Mouse (Mus musculus): Measurements from ENCODE around the gene Sez6l. TPM values are rescaled to one million over a fixed set of nuclear protein-coding genes. Genes with fewer than 3 reads are reported as not detected.

Sez6l gene
- total and polyA plus RNA-seq, 3 experiments, result 0.08 to 0.25 (median 0.09) TPM

DNA sequence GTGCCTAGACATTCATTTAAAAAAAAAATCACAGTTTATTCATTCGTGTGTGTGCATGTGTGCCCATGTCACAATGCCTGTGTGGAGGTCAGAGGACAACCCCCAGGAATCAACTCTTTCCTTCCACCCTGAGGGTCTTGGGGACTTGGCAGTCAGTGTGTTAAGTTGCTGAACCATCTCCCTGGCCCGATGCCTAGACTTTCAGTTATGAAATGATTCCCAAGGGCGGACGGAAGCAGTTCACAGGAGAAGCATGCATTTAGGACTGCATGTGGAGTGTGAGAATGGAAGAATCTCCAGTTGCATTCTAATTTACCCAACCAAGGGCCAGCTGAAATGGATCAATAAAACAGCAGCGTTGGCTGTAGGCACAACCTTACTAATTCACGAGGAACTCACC lies 110.7 kb downstream of the Sez6l start:
- intact Hi-C loops (cut with DNase I), result loop anchor here (10.0 kb wide), 1 partner anchor 188 kb away; no protein-coding TSS in a partner anchor

DNA sequence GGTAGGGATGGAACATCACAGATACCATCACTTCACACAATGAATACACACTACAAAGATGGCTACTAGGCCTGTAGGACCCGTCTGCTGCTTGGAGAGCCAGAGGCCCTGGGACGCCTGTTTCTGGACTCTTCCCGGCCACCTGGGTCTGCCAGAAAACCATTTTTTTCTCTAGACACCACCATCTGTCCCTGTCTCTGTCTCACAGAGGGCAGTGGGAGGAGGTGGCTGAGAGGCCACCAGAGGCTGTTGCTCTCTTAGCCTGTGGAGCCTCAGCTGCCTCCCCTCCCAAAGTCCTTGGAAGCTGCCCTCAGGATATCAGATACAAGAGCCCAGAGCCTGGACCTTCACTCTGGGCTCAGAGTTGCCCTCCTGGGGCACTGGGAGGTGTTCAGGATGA lies 117.1 kb downstream of the Sez6l start:
- H3K79me2 ChIP-seq (replicated peaks; ENCODE audit: control insufficient read depth, insufficient read depth, low read length), result no peaks in the 10 kb centered on the region
- no peak overlapping the region for H3K27ac ChIP-seq
- no peaks in the 10 kb centered on the region for H3K36me3 ChIP-seq (ENCODE audit: control insufficient read depth, insufficient read depth, low read length)
- no peaks in the 10 kb centered on the region for H3K4me1 ChIP-seq (ENCODE audit: control insufficient read depth, insufficient read depth, low read length)
- 74% methylated on average over 3 of the region's 3 CpGs for WGBS
- H3K27me3 ChIP-seq (ENCODE audit: control insufficient read depth, insufficient read depth, low read length), result no peaks in the 10 kb centered on the region
- intact Hi-C loops (cut with DNase I), result loop anchor here (10.0 kb wide), 1 partner anchor 195 kb away; no protein-coding TSS in a partner anchor
- TF ChIP-seq EP300 (IDR thresholded peaks at IDR 0.05; ENCODE audit: insufficient read depth, low read depth, low read length) (no peak), CTCF (IDR thresholded peaks at IDR 0.05) (no peak), POLR2A (IDR thresholded peaks at IDR 0.05; ENCODE audit: insufficient read depth, low read depth, low read length) (no peak)
- no peak overlapping the region for H3K4me3 ChIP-seq
- no peak overlapping the region for H3K9ac ChIP-seq (ENCODE audit: low read depth, low read length)
- no peak for DNase-seq

More for the DNA sequence above, 110.7 kb downstream of the Sez6l start:
- no peaks in the 10 kb centered on the region for H3K4me1 ChIP-seq (ENCODE audit: control insufficient read depth, insufficient read depth, low read length)
- TF ChIP-seq CTCF (IDR thresholded peaks at IDR 0.05) (no peak), EP300 (IDR thresholded peaks at IDR 0.05; ENCODE audit: insufficient read depth, low read depth, low read length) (no peak), POLR2A (IDR thresholded peaks at IDR 0.05; ENCODE audit: insufficient read depth, low read depth, low read length) (no peak)
- no peak overlapping the region for H3K27ac ChIP-seq
- no peak for DNase-seq
- no peaks in the 10 kb centered on the region for H3K27me3 ChIP-seq (ENCODE audit: control insufficient read depth, insufficient read depth, low read length)
- no peak overlapping the region for H3K4me3 ChIP-seq
- H3K36me3 ChIP-seq (ENCODE audit: control insufficient read depth, insufficient read depth, low read length), result no peaks in the 10 kb centered on the region
- no peaks in the 10 kb centered on the region for H3K79me2 ChIP-seq (replicated peaks; ENCODE audit: control insufficient read depth, insufficient read depth, low read length)
- no peak overlapping the region for H3K9ac ChIP-seq (ENCODE audit: low read depth, low read length)
- 44% methylated on average over 6 of the region's 6 CpGs for WGBS

DNA sequence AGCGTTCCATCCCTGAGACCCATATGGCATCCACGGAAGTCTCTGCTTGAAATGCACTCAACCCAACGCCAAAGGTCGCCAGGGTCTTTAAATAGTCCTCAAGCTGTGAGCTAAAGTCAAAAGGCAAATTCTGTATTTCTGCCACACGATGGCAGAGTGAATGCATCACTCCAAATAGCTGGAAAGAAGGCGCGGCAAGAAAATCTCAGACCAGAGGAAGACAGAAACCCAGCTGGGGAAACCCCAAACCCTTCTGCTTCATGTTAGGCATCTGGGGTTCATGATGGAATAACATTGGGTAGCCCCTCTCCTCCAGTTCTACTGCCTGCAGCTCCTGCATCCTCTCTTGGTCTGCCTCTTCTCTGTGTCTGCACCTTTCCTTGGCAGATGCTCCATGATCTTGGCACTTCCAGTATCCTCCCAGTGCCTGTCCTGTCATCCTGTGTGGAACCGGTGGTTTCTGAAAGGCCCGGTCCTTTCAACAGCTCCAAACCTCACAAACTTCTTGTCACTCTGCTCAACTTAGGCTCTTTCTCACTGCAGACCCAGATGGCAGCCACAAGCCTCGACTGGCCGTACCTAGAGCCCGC lies 121.9 kb downstream of the Sez6l start:
- Histone ChIP-seq H3K27me3 (ENCODE audit: control insufficient read depth, insufficient read depth, low read length) (no peaks in the 10 kb centered on the region), H3K4me1 (ENCODE audit: control insufficient read depth, insufficient read depth, low read length) (no peaks in the 10 kb centered on the region), H3K9ac (ENCODE audit: low read depth, low read length) (no peak overlapping the region), H3K36me3 (ENCODE audit: control insufficient read depth, insufficient read depth, low read length) (no peaks in the 10 kb centered on the region), H3K27ac (no peak overlapping the region), H3K4me3 (no peak overlapping the region), H3K79me2 (replicated peaks; ENCODE audit: control insufficient read depth, insufficient read depth, low read length) (no peaks in the 10 kb centered on the region)
- 57% methylated on average over 12 of the region's 12 CpGs for WGBS
- no peak for DNase-seq
- intact Hi-C loops (cut with DNase I), result no loop called here
- peak; percentile 39 for TF ChIP-seq CTCF (IDR thresholded peaks at IDR 0.05)
- TF ChIP-seq POLR2A (IDR thresholded peaks at IDR 0.05; ENCODE audit: insufficient read depth, low read depth, low read length), result no peak
- no peak for TF ChIP-seq EP300 (IDR thresholded peaks at IDR 0.05; ENCODE audit: insufficient read depth, low read depth, low read length)

GRCm38 (mm10) chr5:112453088-112453487 lies 123.9 kb downstream of the Sez6l start:
- WGBS, result 39% methylated on average over 9 of the region's 9 CpGs
- H3K27me3 ChIP-seq (ENCODE audit: control insufficient read depth, insufficient read depth, low read length), result no peaks in the 10 kb centered on the region; the same call in 1 of the 2 replicates
- intact Hi-C loops (cut with DNase I), result no loop called here
- H3K9ac ChIP-seq (ENCODE audit: low read depth, low read length), result no peak overlapping the region
- no peak overlapping the region for H3K4me3 ChIP-seq
- no peaks in the 10 kb centered on the region for H3K79me2 ChIP-seq (replicated peaks; ENCODE audit: control insufficient read depth, insufficient read depth, low read length)
- H3K36me3 ChIP-seq (ENCODE audit: control insufficient read depth, insufficient read depth, low read length), result no peaks in the 10 kb centered on the region
- no peak overlapping the region for H3K27ac ChIP-seq
- H3K4me1 ChIP-seq (ENCODE audit: control insufficient read depth, insufficient read depth, low read length), result no peaks in the 10 kb centered on the region
- TF ChIP-seq EP300 (IDR thresholded peaks at IDR 0.05; ENCODE audit: insufficient read depth, low read depth, low read length) (no peak), POLR2A (IDR thresholded peaks at IDR 0.05; ENCODE audit: insufficient read depth, low read depth, low read length) (no peak), CTCF (IDR thresholded peaks at IDR 0.05) (no peak)
- no peak for DNase-seq

DNA sequence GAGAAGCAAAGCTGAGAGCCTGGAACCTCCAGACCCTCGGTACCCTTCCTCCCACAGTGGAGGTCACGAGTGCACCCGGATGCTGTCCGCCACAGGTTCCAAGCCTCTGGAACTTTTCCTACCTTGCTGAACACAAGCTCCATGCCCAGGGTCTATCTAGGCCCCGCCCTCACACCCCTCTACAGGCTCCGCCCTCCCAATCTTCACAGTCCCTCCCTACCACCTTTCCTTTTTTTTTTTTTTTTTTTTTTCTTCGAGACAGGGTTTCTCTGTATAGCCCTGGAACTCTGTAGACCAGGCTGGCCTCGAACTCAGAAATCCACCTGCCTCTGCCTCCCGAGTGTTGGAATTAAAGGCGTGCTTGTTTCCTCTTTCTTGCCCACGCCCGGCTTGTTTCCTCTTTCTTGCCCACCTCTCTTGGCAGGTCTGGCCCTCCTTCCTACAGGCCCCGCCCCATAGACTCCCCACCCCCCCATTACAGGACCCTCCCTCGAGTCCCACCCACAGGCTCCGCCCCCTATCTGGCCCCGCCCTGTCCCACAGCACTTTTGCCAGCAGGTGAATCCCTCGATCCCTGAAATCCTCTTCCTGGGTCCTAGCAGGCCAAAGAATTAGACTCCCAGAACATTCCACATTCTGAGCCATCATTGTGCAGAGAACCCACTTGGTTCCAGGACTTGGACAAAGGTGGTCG lies 128.1 kb downstream of the Sez6l start, which contains the start of gene Gm6588:
Gene Gm6588 (plus strand): TSS at position 680 of the 694 bp plus-strand sequence.
- no peaks in the 10 kb centered on the region for H3K79me2 ChIP-seq (replicated peaks; ENCODE audit: control insufficient read depth, insufficient read depth, low read length)
- no peaks in the 10 kb centered on the region for H3K36me3 ChIP-seq (ENCODE audit: control insufficient read depth, insufficient read depth, low read length)
- H3K27ac ChIP-seq, result no peak within 1 kb of the TSS
- no peak for DNase-seq
- no peak within 1 kb of the TSS for H3K4me3 ChIP-seq
- intact Hi-C loops (cut with DNase I), result no loop called here
- 59% methylated on average over 18 of the region's 18 CpGs for WGBS
- no peaks in the 10 kb centered on the region for H3K4me1 ChIP-seq (ENCODE audit: control insufficient read depth, insufficient read depth, low read length)
- peaks cover 3% of the 10 kb centered on the region; the same call in 1 of the 2 replicates for H3K27me3 ChIP-seq (ENCODE audit: control insufficient read depth, insufficient read depth, low read length)
- TF ChIP-seq POLR2A (IDR thresholded peaks at IDR 0.05; ENCODE audit: insufficient read depth, low read depth, low read length) (no peak), CTCF (IDR thresholded peaks at IDR 0.05) (no peak), EP300 (IDR thresholded peaks at IDR 0.05; ENCODE audit: insufficient read depth, low read depth, low read length) (no peak)
- no peak within 1 kb of the TSS for H3K9ac ChIP-seq (ENCODE audit: low read depth, low read length)

DNA sequence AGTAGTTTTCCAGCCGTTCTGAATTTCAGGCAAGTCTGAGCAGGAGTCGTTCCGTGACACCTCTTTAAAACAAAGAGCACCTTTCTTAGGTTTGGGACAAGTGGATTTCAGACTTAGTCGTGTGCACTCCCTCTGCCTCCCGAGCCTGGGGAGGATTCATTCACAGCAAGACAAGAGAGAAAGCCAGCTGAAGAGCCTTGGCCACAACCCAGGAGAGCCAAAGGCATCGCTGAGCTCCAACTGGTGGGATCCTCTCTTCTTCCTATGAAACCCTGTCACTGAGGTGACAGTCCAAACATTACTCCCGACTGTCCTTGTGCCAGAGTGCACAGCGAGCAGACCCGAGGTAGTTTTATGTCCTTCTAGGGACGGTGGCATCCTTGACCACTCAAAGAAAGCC lies 138.4 kb downstream of the Sez6l start:
- intact Hi-C loops (cut with DNase I), result no loop called here
- WGBS, result 50% methylated on average over 10 of the region's 10 CpGs
- H3K27me3 ChIP-seq (ENCODE audit: control insufficient read depth, insufficient read depth, low read length), result no peaks in the 10 kb centered on the region; the same call in 1 of the 2 replicates
- no peaks in the 10 kb centered on the region for H3K36me3 ChIP-seq (ENCODE audit: control insufficient read depth, insufficient read depth, low read length)
- no peak for DNase-seq
- H3K4me1 ChIP-seq (ENCODE audit: control insufficient read depth, insufficient read depth, low read length), result no peaks in the 10 kb centered on the region
- TF ChIP-seq POLR2A (IDR thresholded peaks at IDR 0.05; ENCODE audit: insufficient read depth, low read depth, low read length) (no peak), CTCF (IDR thresholded peaks at IDR 0.05) (no peak)
- no peak overlapping the region for H3K9ac ChIP-seq (ENCODE audit: low read depth, low read length)
- H3K79me2 ChIP-seq (replicated peaks; ENCODE audit: control insufficient read depth, insufficient read depth, low read length), result no peaks in the 10 kb centered on the region
- no peak overlapping the region for H3K4me3 ChIP-seq
- no peak overlapping the region for H3K27ac ChIP-seq
